Mouse (Mus musculus) kidney, embryonic 15.5 days (tissue): ENCODE measurements at regions not wholly inside any gene's neighbourhood (a gene's known extent, or its start where the extent isn't known, plus 50 kb on each side); places are given as distances from the start of the nearest gene placed in this dataset.

Experiments used
- ATAC-seq: fragments of 200-750 bp; cut with Nextera tagmentation; replicated peaks from 2 replicates; pipeline ENCODE4 v1.8.0; 2017; ENCODE audit warnings: moderate TSS enrichment; ENCODE audit not compliant: low FRiP score
- H3K27ac ChIP-seq: fragments of 300-500 bp; sonication (generic); 2 replicates; pipeline ENCODE4 v1.5.1; 2015; ENCODE audit warnings: mild to moderate bottlenecking, inconsistent platforms
- H3K27me3 ChIP-seq: fragments of 300-500 bp; sonication (generic); 2 replicates; pipeline ENCODE4 v1.6.1; 2015; ENCODE audit warnings: inconsistent platforms
- H3K36me3 ChIP-seq: fragments of 300-500 bp; sonication (generic); 2 replicates; pipeline ENCODE4 v1.6.1; 2015; ENCODE audit warnings: inconsistent platforms
- H3K4me1 ChIP-seq: fragments of 300-500 bp; sonication (generic); 2 replicates; pipeline ENCODE4 v1.6.1; 2015; ENCODE audit warnings: inconsistent platforms
- H3K4me2 ChIP-seq: fragments of 300-500 bp; sonication (generic); 2 replicates; pipeline ENCODE4 v1.6.1; 2015; ENCODE audit warnings: moderate library complexity, mild to moderate bottlenecking, inconsistent platforms
- H3K4me3 ChIP-seq: fragments of 300-500 bp; sonication (generic); replicated peaks from 2 replicates; pipeline ENCODE4 v1.5.1; 2015; ENCODE audit warnings: mild to moderate bottlenecking, inconsistent platforms
- H3K9ac ChIP-seq: fragments of 300-500 bp; sonication (generic); 2 replicates; pipeline ENCODE4 v1.6.1; 2015; ENCODE audit warnings: mild to moderate bottlenecking, inconsistent platforms
- H3K9me3 ChIP-seq: fragments of 300-500 bp; sonication (generic); replicated peaks from 2 replicates; pipeline ENCODE4 v1.6.1; 2016; ENCODE audit warnings: inconsistent platforms
- WGBS: fragments of 180-500 bp; shearing (Covaris S2); methylation state at CpG from one replicate; pipeline ENCODE4 v1.1.7; 2015; ENCODE audit warnings: mixed read lengths; 5-methylcytosine and 5-hydroxymethylcytosine counted together

DNA sequence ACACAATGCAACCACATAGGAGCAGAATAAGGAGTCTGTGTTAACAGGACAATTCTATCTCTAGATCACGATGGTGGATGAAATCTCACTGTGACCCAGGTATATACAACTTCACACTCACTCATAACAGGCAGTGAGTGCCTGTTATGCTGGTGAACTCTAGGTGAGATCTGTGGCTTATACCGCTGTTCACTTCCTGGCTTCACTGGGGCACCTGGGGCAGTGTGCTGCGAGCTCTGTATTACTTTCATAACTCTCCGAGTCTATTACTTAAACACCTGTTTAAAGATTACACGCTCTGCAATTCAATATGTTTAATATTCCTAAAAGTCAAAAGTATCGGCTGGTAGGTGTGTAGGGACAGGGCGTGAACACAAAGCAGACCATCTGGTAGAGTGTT lies 55.0 kb upstream of the Tanc1 start:
- no peaks in the 10 kb centered on the region for H3K36me3 ChIP-seq
- H3K9ac ChIP-seq, result no peak overlapping the region
- no peak for ATAC-seq
- no peaks in the 10 kb centered on the region for H3K27me3 ChIP-seq
- H3K27ac ChIP-seq, result no peak overlapping the region
- H3K4me3 ChIP-seq, result no peak overlapping the region
- H3K4me2 ChIP-seq, result no peak overlapping the region
- H3K4me1 ChIP-seq, result peaks cover 10% of the 10 kb centered on the region; the same call in 1 of the 2 replicates
- WGBS, result 88% methylated on average over 7 of the region's 7 CpGs
- H3K9me3 ChIP-seq, result no peaks in the 10 kb centered on the region

DNA sequence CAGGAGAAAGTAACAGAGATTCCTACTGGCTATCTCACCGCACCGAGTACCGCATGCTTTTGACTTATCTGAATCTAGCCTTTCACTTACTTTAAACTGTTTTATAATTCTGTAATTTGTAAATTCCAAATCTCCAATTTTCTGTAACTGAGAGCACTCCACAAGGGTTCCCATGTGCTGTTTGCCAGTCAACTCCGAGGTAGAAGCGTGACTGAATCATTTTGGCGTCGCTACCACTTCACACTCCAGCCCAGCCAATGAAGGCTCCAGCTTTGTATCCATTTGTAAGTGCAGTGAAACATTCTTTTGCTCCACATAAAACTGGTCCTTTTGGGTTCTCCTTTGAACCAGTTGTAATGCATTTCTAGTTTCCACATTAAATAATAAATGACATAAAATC lies 51.4 kb upstream of the Tanc1 start:
- no peaks in the 10 kb centered on the region for H3K36me3 ChIP-seq
- H3K9me3 ChIP-seq, result no peaks in the 10 kb centered on the region
- ATAC-seq, result no peak
- H3K4me1 ChIP-seq, result peaks cover 25% of the 10 kb centered on the region
- H3K27me3 ChIP-seq, result no peaks in the 10 kb centered on the region
- H3K4me3 ChIP-seq, result no peak overlapping the region
- peak overlapping the region; percentile 62 for H3K27ac ChIP-seq
- WGBS, result 72% methylated on average over 7 of the region's 7 CpGs
- H3K9ac ChIP-seq, result no peak overlapping the region
- no peak overlapping the region for H3K4me2 ChIP-seq
